Mouse (Mus musculus): ENCODE measurements around the gene Fbxl17.

The Fbxl17 gene

DNA sequence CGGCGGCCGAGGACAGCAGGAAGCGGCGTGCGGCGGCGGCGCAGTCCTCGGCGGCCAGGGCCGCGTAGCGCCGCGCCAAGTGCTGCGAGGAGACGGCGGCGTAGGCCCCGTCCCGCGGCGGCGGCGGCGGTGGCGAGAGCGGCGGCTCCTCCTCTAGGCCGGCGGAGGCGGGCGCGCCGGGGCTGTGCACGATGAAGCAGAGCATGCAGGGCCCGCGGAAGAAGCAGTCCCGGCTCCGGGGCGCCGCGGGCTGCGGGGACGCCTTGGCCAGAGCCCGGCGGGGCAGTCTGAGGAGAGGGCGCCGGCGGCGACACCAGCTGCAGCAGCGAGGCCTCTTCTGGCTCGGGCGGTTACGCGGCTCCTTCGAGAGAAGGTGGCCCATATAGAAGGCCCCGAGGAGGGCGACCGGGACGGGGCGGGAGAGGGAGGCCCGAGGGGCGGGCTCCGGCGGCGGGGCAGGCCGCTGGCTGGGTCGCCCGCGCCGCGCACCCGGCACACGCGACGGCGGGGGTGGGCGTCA, at the start of gene Fbxl17:
Gene Fbxl17 (minus strand): TSS at position 382 of the 520 bp plus-strand sequence.
- DNase-seq: peak; percentile 69

- DNase-seq: no peak
Observed at GRCm38 (mm10) chr17:63547465-63547864, 47.6 kb upstream of the Fbxl17 start.

DNA sequence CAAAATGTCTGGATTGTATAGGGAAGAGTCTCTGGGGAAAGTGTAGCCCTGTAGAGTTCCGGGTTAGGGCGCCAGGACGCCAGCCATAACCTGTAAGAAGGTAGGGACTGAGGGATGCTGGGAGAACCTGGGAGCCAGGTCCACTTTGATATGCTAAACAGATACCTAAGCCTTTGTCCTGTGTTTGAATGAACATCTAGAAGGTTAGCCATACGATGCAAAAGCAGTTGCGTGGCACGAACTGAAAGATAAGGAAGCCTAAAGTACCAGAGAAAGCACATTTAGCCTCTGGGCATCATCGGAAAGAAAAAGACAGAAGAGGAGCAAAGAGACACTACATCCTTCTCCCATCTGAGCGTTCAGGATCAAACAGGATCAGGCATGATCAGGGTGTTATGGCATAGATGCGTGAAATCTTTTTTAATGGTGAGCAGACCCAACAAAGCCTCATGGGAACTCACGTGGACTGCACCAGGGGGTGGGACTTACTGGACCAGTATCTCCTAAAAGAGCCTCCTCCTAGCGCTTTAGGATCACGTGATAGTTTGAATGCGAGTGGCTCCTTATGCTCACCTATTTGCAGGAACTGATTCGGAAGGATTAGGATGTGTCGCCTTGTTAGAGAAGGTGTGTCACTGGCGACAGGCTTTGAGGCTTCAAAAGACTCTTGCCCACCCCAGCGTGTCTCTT, 34.9 kb upstream of the Fbxl17 start:
- no peak for DNase-seq

DNA sequence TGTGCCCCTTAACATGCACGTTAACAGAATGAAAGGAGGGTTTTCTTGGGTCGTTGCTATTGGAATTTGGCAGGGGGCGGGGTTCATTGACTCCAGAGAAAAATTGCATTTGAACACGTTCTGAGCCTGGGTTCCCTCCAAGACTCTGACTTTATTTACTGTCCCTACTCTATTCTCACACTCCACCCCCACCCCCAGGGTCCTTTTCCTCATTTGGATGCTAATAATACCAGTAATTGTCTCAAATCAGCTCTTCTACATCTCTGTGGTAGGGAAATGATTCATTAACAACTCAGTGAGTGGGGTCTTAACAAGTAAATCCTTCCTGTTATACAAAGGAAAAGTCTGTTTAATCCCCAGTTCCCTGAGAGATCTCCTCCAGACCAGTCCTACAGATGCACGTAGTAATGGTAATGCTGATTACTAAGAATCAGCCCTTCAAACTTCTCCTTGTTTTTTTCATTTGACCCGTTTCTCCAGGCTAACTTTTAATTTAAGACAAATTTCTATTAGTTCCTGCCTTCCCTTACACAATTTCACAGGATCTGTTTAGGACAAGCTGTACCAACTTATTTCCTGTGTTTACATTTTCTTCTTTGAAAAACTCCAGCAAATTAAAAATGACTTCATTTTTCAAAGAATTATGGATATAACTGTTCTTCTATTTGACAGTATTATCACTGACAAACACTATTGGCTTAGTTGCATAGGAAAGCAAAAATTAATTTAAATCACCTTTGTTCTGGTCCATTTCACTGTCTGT, 33.4 kb upstream of the Fbxl17 start:
- no peak for DNase-seq

DNA sequence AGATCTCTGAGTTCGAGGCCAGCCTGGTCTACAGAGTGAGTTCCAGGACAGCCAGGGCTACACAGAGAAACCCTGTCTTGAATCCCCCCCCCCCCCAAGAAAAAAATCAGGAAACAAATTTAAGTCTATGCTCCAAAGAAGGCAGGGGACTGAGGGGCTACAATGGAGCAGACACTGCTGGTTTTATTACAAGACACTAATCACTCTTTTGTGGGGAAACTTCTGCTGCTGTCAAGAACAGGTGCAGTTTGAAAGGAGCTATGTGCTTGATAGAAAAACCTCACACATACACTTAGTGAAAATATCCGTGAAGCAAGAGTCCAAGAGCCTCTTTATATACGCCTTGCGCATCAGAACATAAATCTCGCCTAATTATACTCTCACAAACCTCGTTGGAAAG, 29.7 kb upstream of the Fbxl17 start:
- no peak for DNase-seq

- DNase-seq: no peak
Observed at GRCm38 (mm10) chr17:63520691-63521090, 20.9 kb upstream of the Fbxl17 start.

DNA sequence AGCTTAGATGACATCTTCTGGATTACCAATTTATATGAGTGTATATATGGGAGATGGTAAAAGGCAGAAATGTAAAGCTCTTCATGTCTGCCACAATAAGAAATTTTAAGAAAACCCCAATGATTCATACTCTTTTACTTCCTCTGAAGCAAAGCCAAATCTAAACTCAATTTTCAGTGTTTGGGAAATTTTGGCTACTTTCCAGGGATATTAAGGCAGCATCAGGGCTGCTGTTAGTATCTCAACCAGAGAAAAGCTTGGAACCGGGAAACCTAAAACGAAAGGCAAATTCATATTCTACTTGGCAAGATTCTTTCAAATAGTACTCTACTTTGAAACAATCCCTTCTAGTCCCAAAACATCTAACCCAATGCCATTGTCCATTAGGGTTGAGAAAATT, 10.6 kb upstream of the Fbxl17 start:
- no peak for DNase-seq

DNA sequence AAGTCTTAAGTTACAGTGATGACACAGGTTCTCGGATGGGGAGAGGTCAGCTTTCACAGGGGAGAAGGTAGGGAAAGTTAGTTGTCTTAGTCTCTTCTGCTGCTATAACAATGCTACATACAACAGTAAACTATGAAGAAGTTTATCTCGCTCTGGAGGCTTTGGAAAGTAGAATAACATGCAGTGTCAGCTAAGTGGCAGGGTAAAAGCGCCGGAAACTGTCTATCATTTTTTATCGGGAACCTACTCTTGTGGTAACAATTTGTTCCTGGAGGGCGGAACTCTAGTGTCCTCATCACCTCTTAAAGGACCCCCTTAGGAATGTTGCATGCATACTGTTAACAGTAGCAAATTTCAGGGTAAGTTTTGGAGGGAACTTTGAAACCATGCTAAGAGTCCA, 1.3 kb upstream of the Fbxl17 start:
- no peak for DNase-seq

DNA sequence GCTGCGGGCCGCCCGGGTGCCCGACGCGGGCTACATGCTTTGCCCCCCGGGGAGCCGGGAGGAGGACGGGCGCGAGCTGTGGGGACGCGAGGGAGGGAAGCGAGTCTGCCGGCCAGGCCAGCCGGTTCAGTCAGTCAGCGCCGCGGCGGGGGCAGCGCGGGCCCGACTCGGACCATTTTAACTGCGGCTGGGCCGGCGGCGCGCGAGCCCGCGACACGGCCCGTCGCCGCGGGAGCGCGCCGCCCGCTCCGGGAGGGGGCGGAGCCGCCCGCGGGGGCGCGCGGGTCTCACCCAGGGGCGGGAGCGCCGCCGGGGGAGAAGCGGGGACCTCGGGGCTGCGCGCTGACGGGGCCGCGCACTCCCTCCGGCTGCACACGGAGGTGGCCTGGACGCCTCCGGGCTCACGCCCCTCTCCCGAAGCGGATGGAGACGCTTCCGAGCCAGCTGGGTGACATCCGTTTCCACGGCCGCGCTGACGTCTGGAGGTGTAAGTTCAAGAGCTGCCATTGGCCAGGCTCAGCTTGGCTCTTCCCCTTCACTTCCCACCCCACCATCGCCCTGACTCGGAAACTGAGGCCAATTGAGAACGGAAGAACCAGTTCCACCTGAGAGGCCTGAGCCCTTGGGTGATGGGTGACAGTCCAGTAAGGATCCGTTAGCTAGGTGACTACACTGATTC, 478 bp upstream of the Fbxl17 start:
- DNase-seq: peak; percentile 87

DNA sequence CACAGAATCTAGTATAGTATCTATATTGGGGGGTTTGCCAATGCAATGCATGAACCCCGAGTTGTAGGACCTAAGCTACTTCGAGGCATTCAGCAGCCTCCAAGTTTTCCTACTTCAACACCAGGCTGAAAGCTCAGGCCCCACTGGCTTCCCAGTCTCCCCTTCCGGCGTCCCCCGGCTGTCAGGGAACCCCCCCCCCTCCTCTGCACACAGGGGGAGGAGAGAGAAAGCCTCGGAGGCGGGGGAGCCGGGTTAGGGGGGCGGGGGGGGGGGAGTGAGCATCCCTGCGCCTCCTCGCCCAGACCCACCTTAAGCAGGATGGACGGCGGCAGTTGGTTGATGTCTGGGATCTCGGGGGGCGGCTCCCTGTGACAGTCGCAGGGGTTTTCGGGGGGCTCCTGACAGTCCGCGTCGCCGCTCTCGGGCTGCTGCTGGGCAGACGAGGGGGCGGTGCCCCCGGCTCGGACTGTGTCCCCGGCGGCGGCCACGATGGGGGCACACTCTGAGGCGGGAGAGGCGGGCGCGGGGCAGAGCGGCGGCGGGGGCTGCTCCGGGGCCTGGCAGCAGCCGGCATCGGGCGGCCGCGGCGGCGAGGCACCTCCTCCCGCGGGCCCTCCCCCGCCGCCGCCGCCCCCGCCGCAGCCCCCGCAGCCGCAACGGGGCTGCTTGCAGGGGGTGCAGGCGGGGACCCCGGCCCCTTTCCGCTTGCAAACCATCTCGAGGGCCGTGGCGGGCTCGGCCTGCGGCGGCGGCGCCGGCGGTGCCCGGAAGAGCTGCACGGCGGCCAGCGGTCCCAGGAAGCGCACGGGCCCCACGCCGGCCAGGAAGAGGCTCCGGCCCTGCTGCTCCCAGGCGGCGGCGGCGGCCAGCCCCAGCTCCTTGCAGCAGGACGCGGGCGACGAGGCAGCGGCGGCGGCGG, 841 bp downstream of the Fbxl17 start:
- peak; percentile 66 for DNase-seq

GRCm38 (mm10) chr17:63498182-63498716, 1.6 kb downstream of the Fbxl17 start:
- DNase-seq: no peak

GRCm38 (mm10) chr17:63497206-63497731, 2.5 kb downstream of the Fbxl17 start:
- DNase-seq: no peak

- DNase-seq: no peak
Observed at GRCm38 (mm10) chr17:63496153-63496552, 3.7 kb downstream of the Fbxl17 start.

DNA sequence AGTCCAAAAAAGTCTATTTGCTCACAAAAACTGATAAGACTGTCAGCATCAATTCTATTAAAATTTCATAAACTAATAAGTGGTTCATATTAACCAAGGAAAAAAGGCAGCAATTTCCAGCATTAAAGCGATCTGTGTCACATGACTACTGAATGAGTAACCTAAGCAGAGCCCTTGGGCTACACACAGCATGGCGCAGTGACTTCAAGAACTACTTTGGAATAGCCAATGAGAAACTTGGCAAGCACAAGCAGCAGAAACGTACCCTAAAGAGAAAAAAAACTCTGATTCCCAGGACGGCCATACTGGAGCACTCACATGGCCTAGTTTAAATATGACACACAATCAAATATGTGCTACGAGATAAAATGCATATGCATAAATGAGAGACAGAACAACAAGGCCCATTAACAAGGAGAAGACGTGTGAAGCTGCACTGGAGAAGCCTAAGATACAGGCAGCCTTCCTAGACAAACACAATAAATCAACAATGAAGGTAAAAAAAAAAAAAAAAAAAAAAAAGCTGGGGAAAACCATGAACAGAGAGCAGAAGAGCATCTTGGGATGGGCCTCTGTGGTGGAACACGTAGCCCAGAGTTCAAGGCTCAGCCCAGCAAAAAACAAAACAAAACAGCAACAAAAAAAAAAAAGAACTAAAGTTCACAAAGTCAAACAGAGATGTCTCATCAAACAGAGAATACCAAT, 5.8 kb downstream of the Fbxl17 start:
- no peak for DNase-seq

DNA sequence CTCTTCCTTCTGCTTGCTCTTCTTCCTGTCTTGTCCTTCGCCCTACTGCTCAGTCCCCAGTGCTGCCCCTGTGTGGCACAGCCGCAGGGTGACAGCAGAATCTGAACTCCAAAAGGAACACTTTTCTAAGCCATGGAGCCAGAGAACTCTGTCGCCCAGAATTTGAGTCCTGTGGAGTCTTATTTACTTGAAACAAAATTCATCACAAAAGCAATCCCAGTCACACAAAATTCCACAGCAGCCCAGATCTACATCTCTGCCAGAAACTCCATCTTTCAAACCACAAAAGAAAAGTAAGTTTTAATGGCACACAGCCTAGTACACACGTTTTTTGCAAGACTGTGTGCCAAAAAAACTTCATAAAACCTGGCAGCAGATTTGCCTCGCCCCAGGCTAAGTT, 6.5 kb downstream of the Fbxl17 start:
- DNase-seq: peak; percentile 40

- DNase-seq: no peak
Observed at GRCm38 (mm10) chr17:63492665-63493273, 7.0 kb downstream of the Fbxl17 start.

DNA sequence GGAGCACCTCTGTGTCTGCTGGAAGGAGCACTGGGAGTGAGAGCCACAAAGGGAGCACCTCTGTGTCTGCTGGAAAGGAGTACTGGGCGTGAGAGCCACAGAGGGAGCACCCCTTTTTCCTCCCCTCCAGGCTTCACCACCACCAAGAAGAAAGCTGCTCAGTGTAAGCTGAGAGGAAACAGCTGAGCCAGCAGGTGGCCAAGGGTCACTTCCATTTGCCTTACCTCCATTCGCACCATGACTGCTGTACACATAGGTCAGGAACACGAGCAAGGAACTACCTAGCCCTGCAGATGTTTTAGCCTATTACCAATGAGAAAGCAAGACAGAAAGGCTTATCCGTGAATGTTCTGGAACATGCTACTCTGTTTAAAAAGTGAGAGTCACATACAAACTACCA, 10.3 kb downstream of the Fbxl17 start:
- DNase-seq: no peak

DNA sequence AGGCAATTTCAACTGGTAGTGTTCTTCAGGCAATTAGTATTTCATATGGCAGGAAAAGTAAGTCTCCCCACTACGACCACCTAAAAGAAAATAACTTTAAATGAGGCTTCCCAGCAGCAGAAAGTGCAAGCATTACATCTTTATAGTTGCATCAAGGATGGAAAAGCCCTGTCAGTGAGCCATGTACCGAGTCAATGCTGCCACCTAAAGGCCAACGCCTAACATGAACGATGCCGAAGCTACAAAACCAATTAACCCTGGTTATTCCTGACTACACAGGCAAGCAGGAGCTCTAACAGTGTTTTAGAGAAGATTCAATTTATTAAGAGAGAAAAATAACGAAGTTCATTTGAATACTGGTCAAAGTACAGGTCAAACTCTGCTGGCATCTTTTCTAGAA, 32.0 kb downstream of the Fbxl17 start:
- DNase-seq: peak; percentile 54

DNA sequence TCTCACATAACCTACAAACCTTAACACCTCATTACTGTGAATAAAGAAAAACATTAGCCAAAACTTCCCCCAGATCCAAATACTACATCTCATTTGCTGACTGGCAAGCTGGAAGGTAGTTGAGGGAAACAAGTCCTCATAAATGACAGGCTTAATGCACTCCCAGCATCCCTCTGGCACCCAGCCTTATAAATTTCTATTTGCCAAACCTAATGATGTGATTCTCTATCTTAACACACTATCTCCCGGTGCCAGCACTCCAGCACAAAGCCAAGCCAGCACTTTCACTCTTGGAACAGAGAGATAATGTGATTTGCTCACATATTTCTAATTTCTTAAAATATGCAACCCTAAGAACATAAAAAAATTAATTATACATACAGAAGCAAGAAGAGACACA, 34.6 kb downstream of the Fbxl17 start:
- DNase-seq: no peak

DNA sequence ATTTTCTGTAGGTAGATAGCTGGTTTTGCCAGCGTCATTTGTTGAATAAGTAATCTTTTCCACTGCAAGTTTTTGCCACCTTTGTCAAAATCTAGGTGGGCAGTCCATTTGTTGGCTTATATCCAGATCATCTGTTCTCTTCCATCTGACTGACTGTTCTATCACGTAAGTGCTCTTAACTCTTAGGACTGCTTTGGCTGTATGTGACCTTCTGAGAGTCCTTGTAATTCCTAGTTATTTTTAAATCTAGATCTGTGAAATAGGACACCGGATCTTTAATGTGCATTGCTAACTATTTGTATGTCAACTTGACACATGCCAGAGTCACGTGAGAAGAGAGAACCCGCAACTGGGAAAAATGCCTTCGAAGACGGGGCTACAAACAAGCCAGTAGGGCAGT, 37.3 kb downstream of the Fbxl17 start:
- no peak for DNase-seq

Measured in thymus, postnatal 25 days (tissue).